Mouse (Mus musculus): ENCODE measurements at regions not wholly inside any gene's neighbourhood (a gene's known extent, or its start where the extent isn't known, plus 50 kb on each side); places are given as distances from the start of the nearest gene placed in this dataset.

GRCm38 (mm10) chr7:136427164-136427563 is 467.2 kb upstream of the Mgmt start:
- no peak for DNase-seq (ENCODE audit: low read depth, low spot score)

- DNase-seq (ENCODE audit: low read depth, low spot score) = no peak
Measured at GRCm38 (mm10) chr7:136430085-136431011, 464.1 kb upstream of the Mgmt start.

GRCm38 (mm10) chr7:136433699-136434098 is 460.7 kb upstream of the Mgmt start:
- no peak for DNase-seq (ENCODE audit: low read depth, low spot score)

- no peak for DNase-seq (ENCODE audit: low read depth, low spot score)
Measured at GRCm38 (mm10) chr7:136434510-136434909, 459.9 kb upstream of the Mgmt start.

- DNase-seq (ENCODE audit: low read depth, low spot score) = no peak
Measured at GRCm38 (mm10) chr7:136443436-136443835, 451.0 kb upstream of the Mgmt start.

- no peak for DNase-seq (ENCODE audit: low read depth, low spot score)
Measured at GRCm38 (mm10) chr7:136445091-136445490, 449.3 kb upstream of the Mgmt start.

- DNase-seq (ENCODE audit: low read depth, low spot score) = no peak
Measured at GRCm38 (mm10) chr7:136449286-136449685, 445.1 kb upstream of the Mgmt start.

- no peak for DNase-seq (ENCODE audit: low read depth, low spot score)
Measured at GRCm38 (mm10) chr7:136451672-136452361, 442.6 kb upstream of the Mgmt start.

- no peak for DNase-seq (ENCODE audit: low read depth, low spot score)
Measured at GRCm38 (mm10) chr7:136452561-136452960, 441.9 kb upstream of the Mgmt start.

- DNase-seq (ENCODE audit: low read depth, low spot score) = no peak
Measured at GRCm38 (mm10) chr7:136457171-136457570, 437.2 kb upstream of the Mgmt start.

GRCm38 (mm10) chr7:136457867-136458448 is 436.5 kb upstream of the Mgmt start:
- no peak for DNase-seq (ENCODE audit: low read depth, low spot score)

GRCm38 (mm10) chr7:136477135-136477534 is 417.3 kb upstream of the Mgmt start:
- no peak for DNase-seq (ENCODE audit: low read depth, low spot score)

- no peak for DNase-seq (ENCODE audit: low read depth, low spot score)
Measured at GRCm38 (mm10) chr7:136480641-136481202, 413.7 kb upstream of the Mgmt start.

GRCm38 (mm10) chr7:136483237-136483636 is 411.2 kb upstream of the Mgmt start:
- no peak for DNase-seq (ENCODE audit: low read depth, low spot score)

- no peak for DNase-seq (ENCODE audit: low read depth, low spot score)
Measured at GRCm38 (mm10) chr7:136487556-136487955, 406.9 kb upstream of the Mgmt start.

GRCm38 (mm10) chr7:136494862-136495261 is 399.6 kb upstream of the Mgmt start:
- DNase-seq (ENCODE audit: low read depth, low spot score) = no peak

GRCm38 (mm10) chr7:136496335-136497242 is 397.8 kb upstream of the Mgmt start:
- DNase-seq (ENCODE audit: low read depth, low spot score) = no peak

- no peak for DNase-seq (ENCODE audit: low read depth, low spot score)
Measured at GRCm38 (mm10) chr7:136500059-136500458, 394.4 kb upstream of the Mgmt start.

- DNase-seq (ENCODE audit: low read depth, low spot score) = no peak
Measured at GRCm38 (mm10) chr7:136501094-136501493, 393.3 kb upstream of the Mgmt start.

GRCm38 (mm10) chr7:136501855-136502847 is 392.3 kb upstream of the Mgmt start:
- no peak for DNase-seq (ENCODE audit: low read depth, low spot score)

Data from c-Kit-negative CD71-positive TER-119-positive erythroid progenitor cells, embryonic 14.5 days (primary cell).